Mouse (Mus musculus): Measurements from ENCODE around the gene Sv2b. TPM values are rescaled to one million over a fixed set of nuclear protein-coding genes. Genes with fewer than 3 reads are reported as not detected.

Sv2b gene
- 55.7 and 57.7 TPM in 2 replicates for total RNA-seq (2014; rRNA removed)
- polyA plus RNA-seq (2015; fragmentation: Nextera tagmentation; extraction: Ambion mirVana): 21.6 and 21.8 TPM in 2 replicates

DNA sequence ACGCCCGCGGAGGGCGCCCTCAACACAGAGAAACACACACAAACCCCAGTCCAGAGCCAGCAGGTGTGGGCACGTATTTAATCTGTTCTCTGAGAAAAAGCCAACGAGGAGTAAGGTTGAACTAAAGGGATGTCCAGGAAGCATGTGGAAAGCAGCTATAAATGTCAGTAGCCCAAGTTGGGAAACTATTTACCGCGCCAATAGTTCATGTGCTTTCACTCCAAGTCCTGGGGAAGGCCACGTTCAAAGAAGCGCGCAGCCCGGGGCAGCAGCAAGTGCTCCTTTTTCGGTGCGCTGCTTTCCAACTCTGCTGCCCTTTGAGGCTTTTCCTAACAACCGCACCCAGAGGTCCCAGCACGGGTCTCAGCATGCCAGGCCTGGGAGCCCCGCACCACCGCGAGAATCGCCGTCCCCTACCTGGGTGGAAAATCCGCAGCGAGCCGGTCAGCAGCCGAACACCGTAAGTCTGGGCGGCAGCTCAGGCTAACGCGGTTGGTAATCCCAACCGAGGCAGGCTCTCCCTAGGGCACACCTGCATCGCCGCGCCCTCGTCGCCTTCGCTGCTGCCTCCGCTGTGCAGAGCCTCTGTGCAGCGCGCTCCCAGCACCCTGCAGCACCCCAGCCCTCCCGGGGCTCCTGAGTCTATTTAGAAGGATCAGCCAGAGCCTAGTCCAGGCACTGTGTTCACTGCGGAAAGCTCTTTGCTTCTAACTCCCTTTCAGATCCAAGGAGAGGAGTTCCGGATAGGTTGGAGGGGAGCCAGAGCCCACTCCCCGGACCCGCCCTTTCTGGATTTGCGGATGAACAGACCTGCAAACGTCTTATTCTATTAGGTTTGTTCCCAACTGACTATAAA is at the start of gene Sv2b:
Gene Sv2b, minus strand, starts transcription at position 806 of the 856 bp plus-strand sequence.
- Histone ChIP-seq H3K9ac (replicated peaks; ENCODE audit: low read length) (peak within 1 kb of the TSS; percentile 59), H3K9me3 (ENCODE audit: low read length) (no peaks in the 10 kb centered on the region), H3K27ac (peak within 1 kb of the TSS; percentile 51; the same call in 1 of the 2 replicates), H3K4me1 (ENCODE audit: insufficient read depth, low read length) (no peaks in the 10 kb centered on the region; the same call in 1 of the 2 replicates), H3K4me2 (ENCODE audit: low read depth, low read length) (peak within 1 kb of the TSS; percentile 97), H3K36me3 (ENCODE audit: insufficient read depth, low read length) (no peaks in the 10 kb centered on the region), H3K27me3 (ENCODE audit: insufficient read depth, low read length) (no peaks in the 10 kb centered on the region), H3K4me3 (ENCODE audit: low read length) (peak within 1 kb of the TSS; percentile 59)
- DNase-seq (ENCODE audit: low spot score) (peak; percentile 52), ATAC-seq (peak; percentile 51; the same call in 1 of the 2 replicates)
- WGBS: under 1% methylated on average over 46 of the region's 46 CpGs
- peak; percentile 36; the same call in 1 of the 2 replicates for TF ChIP-seq CTCF (IDR thresholded peaks at IDR 0.05; ENCODE audit: low read depth)

DNA sequence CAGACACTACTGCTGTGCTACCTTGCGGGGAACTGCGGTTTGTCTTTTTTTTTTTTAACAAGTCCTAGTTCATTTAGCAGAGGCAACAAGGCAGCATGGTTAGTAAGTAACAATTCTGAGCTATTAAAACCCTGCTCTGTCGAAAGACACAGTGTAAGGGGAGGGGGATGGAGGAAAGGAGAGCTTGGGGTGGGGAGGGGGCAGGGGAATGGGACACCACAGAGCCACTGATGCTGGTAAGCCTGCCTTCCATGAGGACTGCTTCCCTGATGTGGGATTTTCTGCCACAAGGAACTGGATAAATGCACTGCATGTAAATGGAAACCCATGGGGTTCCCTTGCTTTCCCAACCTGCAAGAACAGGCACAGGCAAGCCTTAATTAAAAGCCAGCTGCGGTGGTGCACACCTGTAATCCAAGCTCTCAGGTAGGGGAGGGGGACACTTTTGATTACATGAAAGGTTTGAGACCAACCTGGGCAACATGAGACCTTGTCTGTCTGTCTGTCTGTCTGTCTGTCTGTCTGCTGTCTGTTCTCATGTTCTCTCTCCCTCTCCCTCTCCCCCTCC is 49.3 kb upstream of the Sv2b start:
- ATAC-seq: no peak
- WGBS: 41% methylated on average over 4 of the region's 4 CpGs

DNA sequence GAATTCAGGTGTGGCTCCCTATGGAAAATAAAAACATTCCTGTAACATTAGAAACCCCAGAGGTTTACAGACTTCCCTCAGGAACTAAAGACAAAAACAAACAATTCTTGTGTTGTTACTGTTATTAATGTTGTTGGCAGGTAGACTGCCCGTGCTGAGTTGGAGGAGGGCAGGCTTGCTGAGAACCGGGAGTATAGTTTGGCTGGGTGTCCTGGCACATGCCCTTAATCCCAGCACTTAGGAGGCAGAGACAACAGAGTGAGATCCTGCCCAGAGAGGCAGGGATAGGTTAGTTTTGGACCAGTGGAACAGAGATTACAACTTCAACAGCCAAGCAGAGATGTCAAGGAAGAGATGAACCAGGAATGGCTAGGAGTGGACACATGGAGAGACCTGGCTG is 46.5 kb upstream of the Sv2b start:
- no peak for TF ChIP-seq CTCF (IDR thresholded peaks at IDR 0.05; ENCODE audit: low read depth)
- Histone ChIP-seq H3K27me3 (ENCODE audit: insufficient read depth, low read length) (no peaks in the 10 kb centered on the region), H3K9ac (replicated peaks; ENCODE audit: low read length) (no peak overlapping the region), H3K9me3 (ENCODE audit: low read length) (no peaks in the 10 kb centered on the region), H3K27ac (no peak overlapping the region), H3K4me3 (ENCODE audit: low read length) (no peak overlapping the region), H3K4me1 (ENCODE audit: insufficient read depth, low read length) (no peaks in the 10 kb centered on the region), H3K4me2 (ENCODE audit: low read depth, low read length) (no peak overlapping the region), H3K36me3 (ENCODE audit: insufficient read depth, low read length) (no peaks in the 10 kb centered on the region)
- WGBS: 68% methylated on average over 2 of the region's 2 CpGs
- DNase-seq (ENCODE audit: low spot score): no peak
- no peak for ATAC-seq

More for the DNA sequence above, 49.3 kb upstream of the Sv2b start:
- no peak overlapping the region for H3K4me2 ChIP-seq (ENCODE audit: low read depth, low read length)
- H3K27ac ChIP-seq: no peak overlapping the region
- H3K9ac ChIP-seq (replicated peaks; ENCODE audit: low read length): no peak overlapping the region
- H3K36me3 ChIP-seq (ENCODE audit: insufficient read depth, low read length): no peaks in the 10 kb centered on the region
- no peaks in the 10 kb centered on the region for H3K4me1 ChIP-seq (ENCODE audit: insufficient read depth, low read length)
- H3K27me3 ChIP-seq (ENCODE audit: insufficient read depth, low read length): no peaks in the 10 kb centered on the region
- no peak for TF ChIP-seq CTCF (IDR thresholded peaks at IDR 0.05; ENCODE audit: low read depth)
- no peak overlapping the region for H3K4me3 ChIP-seq (ENCODE audit: low read length)
- no peaks in the 10 kb centered on the region for H3K9me3 ChIP-seq (ENCODE audit: low read length)
- DNase-seq (ENCODE audit: low spot score): no peak

DNA sequence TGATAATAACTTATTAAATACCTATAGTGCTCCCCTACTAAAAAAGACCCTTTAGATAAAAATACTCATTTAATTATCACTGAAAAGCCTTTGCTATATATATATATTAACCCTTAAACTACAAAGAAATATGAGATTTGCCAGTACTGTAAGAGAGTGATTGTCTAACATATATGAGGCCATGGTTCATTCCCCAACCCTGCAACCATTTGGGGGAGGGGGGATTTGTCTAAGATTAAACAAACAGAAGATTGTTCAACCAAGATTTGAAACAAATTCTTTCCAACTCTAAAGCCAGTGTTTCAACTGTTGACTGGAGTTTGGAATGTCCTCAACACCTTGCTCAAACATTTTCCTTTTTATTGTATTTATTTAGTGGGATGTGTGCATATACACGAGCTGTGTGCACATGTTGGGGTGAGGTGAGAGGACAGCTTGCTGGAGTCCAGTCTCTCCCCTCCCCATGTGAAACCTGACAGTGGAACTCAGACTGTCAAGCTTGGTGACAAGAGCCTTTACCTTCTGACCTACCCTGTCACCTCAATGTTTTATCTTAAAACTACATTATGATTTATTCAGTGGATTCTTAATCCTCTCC is 43.8 kb upstream of the Sv2b start:
- ATAC-seq (no peak), DNase-seq (ENCODE audit: low spot score) (no peak)
- Histone ChIP-seq H3K4me2 (ENCODE audit: low read depth, low read length) (no peak overlapping the region), H3K4me1 (ENCODE audit: insufficient read depth, low read length) (no peaks in the 10 kb centered on the region), H3K4me3 (ENCODE audit: low read length) (no peak overlapping the region), H3K27ac (no peak overlapping the region), H3K9ac (replicated peaks; ENCODE audit: low read length) (no peak overlapping the region), H3K9me3 (ENCODE audit: low read length) (no peaks in the 10 kb centered on the region), H3K36me3 (ENCODE audit: insufficient read depth, low read length) (no peaks in the 10 kb centered on the region), H3K27me3 (ENCODE audit: insufficient read depth, low read length) (no peaks in the 10 kb centered on the region)
- TF ChIP-seq CTCF (IDR thresholded peaks at IDR 0.05; ENCODE audit: low read depth): no peak
- WGBS: 68% methylated on average over 1 of the region's 1 CpGs

DNA sequence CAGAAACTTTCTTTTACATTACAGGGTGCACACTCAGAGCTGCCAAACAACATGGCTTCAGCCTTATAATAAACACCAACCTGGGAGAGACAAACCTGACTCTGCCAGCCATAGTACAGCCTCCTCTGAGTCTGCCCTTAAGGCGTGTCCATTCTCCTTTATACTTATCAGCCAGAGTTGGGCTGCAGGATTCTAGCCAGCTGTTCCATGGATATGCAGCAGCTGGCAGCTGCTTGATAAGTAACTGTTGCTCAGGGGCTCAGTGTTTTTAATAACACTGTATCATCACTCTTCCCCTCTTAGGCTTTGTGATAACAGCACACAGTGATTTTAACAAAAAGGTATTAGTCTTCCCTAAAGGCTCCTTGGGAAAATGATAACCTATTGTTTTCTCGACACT is 41.1 kb upstream of the Sv2b start:
- Histone ChIP-seq H3K9ac (replicated peaks; ENCODE audit: low read length) (no peak overlapping the region), H3K36me3 (ENCODE audit: insufficient read depth, low read length) (no peaks in the 10 kb centered on the region), H3K4me2 (ENCODE audit: low read depth, low read length) (no peak overlapping the region), H3K4me1 (ENCODE audit: insufficient read depth, low read length) (no peaks in the 10 kb centered on the region), H3K9me3 (ENCODE audit: low read length) (no peaks in the 10 kb centered on the region), H3K4me3 (ENCODE audit: low read length) (no peak overlapping the region), H3K27me3 (ENCODE audit: insufficient read depth, low read length) (no peaks in the 10 kb centered on the region), H3K27ac (no peak overlapping the region)
- ATAC-seq (no peak), DNase-seq (ENCODE audit: low spot score) (no peak)
- TF ChIP-seq CTCF (IDR thresholded peaks at IDR 0.05; ENCODE audit: low read depth): no peak
- WGBS: 69% methylated on average over 2 of the region's 2 CpGs

DNA sequence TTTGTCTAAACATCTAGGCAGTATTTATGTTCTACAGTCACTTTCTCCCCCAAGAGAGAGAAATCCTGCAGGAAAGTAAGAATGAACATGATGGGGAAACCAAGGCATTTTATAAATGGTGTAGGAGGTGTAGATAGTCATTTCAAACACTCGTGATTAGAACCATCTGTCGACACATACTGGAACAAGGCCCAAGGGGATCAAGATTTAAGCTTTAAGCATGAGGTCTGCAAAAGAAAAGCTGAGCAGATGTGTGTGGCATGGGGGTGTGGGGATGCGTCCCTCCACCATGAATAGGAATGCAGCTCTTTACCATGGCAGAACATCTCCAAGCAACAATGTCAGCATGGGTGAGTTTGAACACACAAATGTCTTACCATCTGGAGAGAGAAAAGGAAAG is 23.2 kb upstream of the Sv2b start:
- Histone ChIP-seq H3K4me3 (ENCODE audit: low read length) (no peak overlapping the region), H3K27me3 (ENCODE audit: insufficient read depth, low read length) (no peaks in the 10 kb centered on the region; the same call in 1 of the 2 replicates), H3K9me3 (ENCODE audit: low read length) (no peaks in the 10 kb centered on the region), H3K36me3 (ENCODE audit: insufficient read depth, low read length) (no peaks in the 10 kb centered on the region), H3K4me1 (ENCODE audit: insufficient read depth, low read length) (no peaks in the 10 kb centered on the region; the same call in none of the 2 replicates), H3K9ac (replicated peaks; ENCODE audit: low read length) (no peak overlapping the region), H3K4me2 (ENCODE audit: low read depth, low read length) (no peak overlapping the region), H3K27ac (no peak overlapping the region)
- no peak for ATAC-seq
- TF ChIP-seq CTCF (IDR thresholded peaks at IDR 0.05; ENCODE audit: low read depth): no peak
- DNase-seq (ENCODE audit: low spot score): no peak
- 31% methylated on average over 3 of the region's 3 CpGs for WGBS

All from hindbrain, postnatal 0 days (tissue).